Mouse (Mus musculus) forebrain, embryonic 16.5 days (tissue): ENCODE measurements at regions not wholly inside any gene's neighbourhood (a gene's known extent, or its start where the extent isn't known, plus 50 kb on each side); places are given as distances from the start of the nearest gene placed in this dataset.
A peak's percentile ranks its signal among the peaks of the same experiment; 100 is the strongest.

ENCODE experiments used
- ATAC-seq: fragments of 200-750 bp; cut with Nextera tagmentation; 2 replicates; pipeline ENCODE4 v1.8.0; 2017; ENCODE audit warnings: mild to moderate bottlenecking, moderate library complexity
- H3K27ac ChIP-seq: fragments of 300-500 bp; sonication (generic); 2 replicates; pipeline ENCODE4 v1.5.1; 2014; ENCODE audit warnings: low read length, control low read depth
- H3K27me3 ChIP-seq: fragments of 300-500 bp; sonication (generic); replicated peaks from 2 replicates; pipeline ENCODE4 v1.6.1; 2014; ENCODE audit warnings: low read length; ENCODE audit not compliant: control insufficient read depth, insufficient read depth
- H3K36me3 ChIP-seq: fragments of 300-500 bp; sonication (generic); 2 replicates; pipeline ENCODE4 v1.6.1; 2014; ENCODE audit not compliant: control insufficient read depth, insufficient read depth
- H3K4me1 ChIP-seq: fragments of 300-500 bp; sonication (generic); replicated peaks from 2 replicates; pipeline ENCODE4 v1.6.1; 2014; ENCODE audit warnings: low read length; ENCODE audit not compliant: control insufficient read depth, insufficient read depth
- H3K4me2 ChIP-seq: fragments of 300-500 bp; sonication (generic); 2 replicates; pipeline ENCODE4 v1.6.1; 2014; ENCODE audit warnings: mild to moderate bottlenecking, low read length, control low read depth
- H3K4me3 ChIP-seq: fragments of 300-500 bp; sonication (generic); replicated peaks from 2 replicates; pipeline ENCODE4 v1.5.1; 2014; ENCODE audit warnings: mild to moderate bottlenecking, low read length, control low read depth
- H3K9ac ChIP-seq: fragments of 300-500 bp; sonication (generic); replicated peaks from 2 replicates; pipeline ENCODE4 v1.6.1; 2014; ENCODE audit warnings: low read depth, low read length, control low read depth
- H3K9me3 ChIP-seq: fragments of 300-500 bp; sonication (generic); 2 replicates; pipeline ENCODE4 v1.6.1; 2016; ENCODE audit warnings: low read length; ENCODE audit not compliant: control insufficient read depth
- WGBS: fragments of 180-500 bp; shearing (Covaris S2); extraction: QIAGEN DNeasy Blood & Tissue Kit; methylation state at CpG from one replicate; pipeline ENCODE4 v1.1.7; 2014; 5-methylcytosine and 5-hydroxymethylcytosine counted together

- Histone ChIP-seq H3K4me3 (no peak overlapping the region), H3K36me3 (no peaks in the 10 kb centered on the region), H3K27me3 (no peaks in the 10 kb centered on the region), H3K27ac (no peak overlapping the region), H3K4me1 (no peaks in the 10 kb centered on the region; the same call in 1 of the 2 replicates), H3K9ac (no peak overlapping the region), H3K9me3 (no peaks in the 10 kb centered on the region), H3K4me2 (peak overlapping the region; percentile 13)
- ATAC-seq: peak; percentile 75
- WGBS: 7% methylated on average over 13 of the region's 13 CpGs
Measured at GRCm38 (mm10) chr9:88049270-88049669, 277.7 kb upstream of the Nt5e start.

GRCm38 (mm10) chr9:88049792-88050191, 277.2 kb upstream of the Nt5e start:
- WGBS: 62% methylated on average over 4 of the region's 4 CpGs
- ATAC-seq: no peak
- Histone ChIP-seq H3K4me1 (no peaks in the 10 kb centered on the region; the same call in 1 of the 2 replicates), H3K27me3 (no peaks in the 10 kb centered on the region), H3K4me2 (no peak overlapping the region), H3K9ac (no peak overlapping the region), H3K27ac (no peak overlapping the region), H3K4me3 (no peak overlapping the region), H3K36me3 (no peaks in the 10 kb centered on the region), H3K9me3 (no peaks in the 10 kb centered on the region)

GRCm38 (mm10) chr9:88058551-88058950, 268.4 kb upstream of the Nt5e start:
- Histone ChIP-seq H3K4me3 (no peak overlapping the region), H3K27me3 (no peaks in the 10 kb centered on the region), H3K4me1 (peaks cover 11% of the 10 kb centered on the region), H3K36me3 (no peaks in the 10 kb centered on the region), H3K9me3 (no peaks in the 10 kb centered on the region), H3K4me2 (no peak overlapping the region), H3K27ac (no peak overlapping the region), H3K9ac (no peak overlapping the region)
- 9% methylated on average over 4 of the region's 4 CpGs for WGBS
- ATAC-seq: peak; percentile 97

GRCm38 (mm10) chr9:88059005-88059404, 268.0 kb upstream of the Nt5e start:
- ATAC-seq: peak; percentile 81
- Histone ChIP-seq H3K9me3 (no peaks in the 10 kb centered on the region), H3K4me3 (no peak overlapping the region), H3K4me1 (peaks cover 11% of the 10 kb centered on the region), H3K27ac (no peak overlapping the region), H3K36me3 (no peaks in the 10 kb centered on the region), H3K9ac (no peak overlapping the region), H3K27me3 (no peaks in the 10 kb centered on the region), H3K4me2 (no peak overlapping the region)
- WGBS: 33% methylated on average over 3 of the region's 3 CpGs

- no peak overlapping the region for H3K4me2 ChIP-seq
- H3K4me1 ChIP-seq: peaks cover 14% of the 10 kb centered on the region
- H3K27ac ChIP-seq: no peak overlapping the region
- no peaks in the 10 kb centered on the region for H3K27me3 ChIP-seq
- no peaks in the 10 kb centered on the region for H3K9me3 ChIP-seq
- H3K36me3 ChIP-seq: no peaks in the 10 kb centered on the region
- H3K9ac ChIP-seq: no peak overlapping the region
- H3K4me3 ChIP-seq: no peak overlapping the region
- 13% methylated on average over 3 of the region's 3 CpGs for WGBS
- no peak for ATAC-seq
Measured at GRCm38 (mm10) chr9:88063973-88064676, 262.9 kb upstream of the Nt5e start.

- Histone ChIP-seq H3K4me2 (no peak overlapping the region), H3K9ac (no peak overlapping the region), H3K27ac (no peak overlapping the region), H3K4me3 (no peak overlapping the region), H3K27me3 (no peaks in the 10 kb centered on the region), H3K4me1 (peaks cover 12% of the 10 kb centered on the region), H3K36me3 (no peaks in the 10 kb centered on the region), H3K9me3 (no peaks in the 10 kb centered on the region)
- ATAC-seq: peak; percentile 45; the same call in 1 of the 2 replicates
- 8% methylated on average over 4 of the region's 4 CpGs for WGBS
Measured at GRCm38 (mm10) chr9:88065057-88065456, 261.9 kb upstream of the Nt5e start.

- 85% methylated on average over 7 of the region's 7 CpGs for WGBS
- no peak for ATAC-seq
- H3K4me1 ChIP-seq: peaks cover 12% of the 10 kb centered on the region
Measured at GRCm38 (mm10) chr9:88065777-88066176, 261.2 kb upstream of the Nt5e start.

GRCm38 (mm10) chr9:88068322-88068721, 258.7 kb upstream of the Nt5e start:
- no peaks in the 10 kb centered on the region for H3K36me3 ChIP-seq
- no peak overlapping the region for H3K9ac ChIP-seq

More at GRCm38 (mm10) chr9:88065777-88066176, 261.2 kb upstream of the Nt5e start:
- H3K4me2 ChIP-seq: no peak overlapping the region
- no peak overlapping the region for H3K27ac ChIP-seq
- H3K4me3 ChIP-seq: no peak overlapping the region
- H3K27me3 ChIP-seq: no peaks in the 10 kb centered on the region; the same call in 1 of the 2 replicates
- H3K36me3 ChIP-seq: no peaks in the 10 kb centered on the region
- H3K9me3 ChIP-seq: no peaks in the 10 kb centered on the region
- no peak overlapping the region for H3K9ac ChIP-seq

GRCm38 (mm10) chr9:88068881-88069304, 258.1 kb upstream of the Nt5e start:
- 51% methylated on average over 15 of the region's 15 CpGs for WGBS
- H3K9ac ChIP-seq: no peak overlapping the region
- H3K36me3 ChIP-seq: no peaks in the 10 kb centered on the region
- H3K4me2 ChIP-seq: peak overlapping the region; percentile 25
- peaks cover 12% of the 10 kb centered on the region for H3K4me1 ChIP-seq
- no peak overlapping the region for H3K4me3 ChIP-seq
- H3K27me3 ChIP-seq: no peaks in the 10 kb centered on the region; the same call in 1 of the 2 replicates
- no peak overlapping the region for H3K27ac ChIP-seq
- peak; percentile 89 for ATAC-seq
- no peaks in the 10 kb centered on the region for H3K9me3 ChIP-seq

More at GRCm38 (mm10) chr9:88068322-88068721, 258.7 kb upstream of the Nt5e start:
- H3K4me1 ChIP-seq: peaks cover 12% of the 10 kb centered on the region
- H3K27me3 ChIP-seq: no peaks in the 10 kb centered on the region; the same call in 1 of the 2 replicates
- WGBS: 82% methylated on average over 8 of the region's 8 CpGs
- no peak overlapping the region; the same call in 1 of the 2 replicates for H3K4me2 ChIP-seq
- no peak overlapping the region for H3K27ac ChIP-seq
- no peak overlapping the region for H3K4me3 ChIP-seq
- ATAC-seq: no peak
- no peaks in the 10 kb centered on the region for H3K9me3 ChIP-seq
